Mouse (Mus musculus): ENCODE data around the gene Ocel1. TPM values are rescaled to one million over a fixed set of nuclear protein-coding genes. Genes with fewer than 3 reads are reported as not detected.

Ocel1 gene
- total and polyA plus RNA-seq, 2 experiments = 8.0 to 9.2 TPM

DNA sequence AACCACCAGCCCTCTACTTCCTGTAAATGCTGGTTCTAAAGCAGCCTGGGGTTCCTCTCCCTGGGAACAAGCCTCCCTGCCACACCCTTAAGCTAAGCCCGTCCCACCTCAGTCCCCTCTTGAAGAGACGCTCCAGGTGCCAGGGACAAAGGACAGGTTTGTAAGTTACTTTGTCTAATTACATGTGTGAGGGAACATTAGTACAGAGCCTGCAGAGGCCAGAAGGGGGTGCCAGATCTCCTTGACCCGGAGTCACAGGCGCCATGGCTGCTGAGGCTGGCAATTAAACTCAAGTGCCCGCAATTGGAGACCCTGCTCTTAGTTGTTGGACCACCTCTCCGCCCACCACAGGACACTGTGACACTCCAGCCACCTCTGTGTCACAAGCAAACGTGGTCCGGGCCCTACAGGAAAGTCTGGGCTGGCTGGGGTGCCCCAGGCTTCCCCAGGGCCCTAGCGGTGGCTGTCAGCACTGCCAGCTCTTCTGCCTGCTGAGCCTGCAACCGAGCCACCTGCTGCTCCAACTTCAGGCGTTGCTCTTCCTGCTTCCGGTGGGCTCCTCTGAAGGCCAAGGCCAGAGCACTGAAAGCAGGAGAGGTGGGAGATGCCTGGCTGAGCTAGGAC is 14.2 kb downstream of the Ocel1 start:
- TF ChIP-seq CTCF (IDR thresholded peaks at IDR 0.05; ENCODE audit: low read depth, low read length) (peak; percentile 61), POLR2A (IDR thresholded peaks at IDR 0.05; ENCODE audit: extremely low read depth, insufficient read depth, low read length) (no peak)
- peak; percentile 31 for DNase-seq (ENCODE audit: extremely low read depth, low read depth, low spot score)
- Histone ChIP-seq H3K79me2 (ENCODE audit: control insufficient read depth, insufficient read depth, low read length) (peaks cover 14% of the 10 kb centered on the region), H3K27ac (replicated peaks; ENCODE audit: insufficient read depth, low read depth, low read length) (no peak overlapping the region), H3K27me3 (ENCODE audit: control insufficient read depth, insufficient read depth, low read length) (no peaks in the 10 kb centered on the region), H3K4me1 (ENCODE audit: control insufficient read depth, insufficient read depth, low read length) (peaks cover 8% of the 10 kb centered on the region; the same call in 1 of the 2 replicates), H3K36me3 (ENCODE audit: control insufficient read depth, insufficient read depth, low read length) (no peaks in the 10 kb centered on the region), H3K9ac (ENCODE audit: low read depth, low read length) (no peak overlapping the region), H3K4me3 (ENCODE audit: insufficient read depth, low read depth, low read length) (no peak overlapping the region)
- WGBS = 89% methylated on average over 12 of the region's 12 CpGs

DNA sequence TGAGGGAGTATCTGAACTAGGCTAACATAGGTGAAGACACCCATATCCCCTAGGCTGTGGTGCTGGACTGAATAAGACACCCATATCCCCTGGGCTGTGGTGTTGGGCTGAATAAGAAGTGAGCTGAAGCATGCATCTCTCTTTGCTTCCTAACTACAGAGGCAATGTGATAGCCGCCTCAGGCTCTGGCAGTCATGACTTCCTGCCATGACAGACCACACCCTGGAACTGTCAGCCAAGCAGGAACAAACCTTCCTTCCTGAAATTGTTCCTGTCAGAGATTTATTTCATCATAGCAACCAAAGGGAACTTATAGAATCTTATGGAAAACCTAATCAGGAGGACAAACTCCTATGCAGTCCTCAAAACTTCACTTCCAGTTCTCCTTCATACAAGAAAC is 17.2 kb downstream of the Ocel1 start:
- peaks cover 9% of the 10 kb centered on the region; the same call in 1 of the 2 replicates for H3K4me1 ChIP-seq (ENCODE audit: control insufficient read depth, insufficient read depth, low read length)
- WGBS = 56% methylated on average over 1 of the region's 1 CpGs
- no peak overlapping the region for H3K9ac ChIP-seq (ENCODE audit: low read depth, low read length)
- peak; percentile 23 for DNase-seq (ENCODE audit: extremely low read depth, low read depth, low spot score)
- no peaks in the 10 kb centered on the region for H3K79me2 ChIP-seq (ENCODE audit: control insufficient read depth, insufficient read depth, low read length)
- no peak overlapping the region for H3K27ac ChIP-seq (replicated peaks; ENCODE audit: insufficient read depth, low read depth, low read length)
- no peak for TF ChIP-seq POLR2A (IDR thresholded peaks at IDR 0.05; ENCODE audit: extremely low read depth, insufficient read depth, low read length)
- no peak overlapping the region for H3K4me3 ChIP-seq (ENCODE audit: insufficient read depth, low read depth, low read length)
- H3K27me3 ChIP-seq (ENCODE audit: control insufficient read depth, insufficient read depth, low read length) = no peaks in the 10 kb centered on the region
- H3K36me3 ChIP-seq (ENCODE audit: control insufficient read depth, insufficient read depth, low read length) = no peaks in the 10 kb centered on the region

DNA sequence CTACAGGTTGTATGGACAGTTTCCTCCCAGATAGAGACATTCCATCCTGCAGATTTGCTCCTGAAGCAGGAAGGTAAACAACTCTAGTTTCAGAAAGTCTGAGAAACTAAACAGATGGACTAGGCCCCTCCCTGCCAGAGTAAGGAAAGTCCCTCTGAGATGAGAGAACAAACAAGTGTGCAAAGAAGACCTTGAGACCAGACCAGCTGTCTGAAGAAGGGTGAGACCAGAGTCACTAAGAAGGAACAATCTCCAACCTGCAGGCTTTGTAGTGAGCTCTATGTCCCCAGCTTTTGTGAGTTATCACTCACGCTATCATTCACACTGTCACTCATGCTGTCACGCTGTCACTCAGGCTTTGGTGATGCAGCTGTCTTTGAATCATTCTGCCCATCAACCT is 20.6 kb downstream of the Ocel1 start:
- WGBS = 97% methylated on average over 2 of the region's 2 CpGs
- Histone ChIP-seq H3K79me2 (ENCODE audit: control insufficient read depth, insufficient read depth, low read length) (no peaks in the 10 kb centered on the region; the same call in 1 of the 2 replicates), H3K27me3 (ENCODE audit: control insufficient read depth, insufficient read depth, low read length) (no peaks in the 10 kb centered on the region), H3K36me3 (ENCODE audit: control insufficient read depth, insufficient read depth, low read length) (no peaks in the 10 kb centered on the region), H3K4me3 (ENCODE audit: insufficient read depth, low read depth, low read length) (no peak overlapping the region), H3K4me1 (ENCODE audit: control insufficient read depth, insufficient read depth, low read length) (peaks cover 6% of the 10 kb centered on the region; the same call in 1 of the 2 replicates), H3K27ac (replicated peaks; ENCODE audit: insufficient read depth, low read depth, low read length) (no peak overlapping the region), H3K9ac (ENCODE audit: low read depth, low read length) (no peak overlapping the region)
- no peak for DNase-seq (ENCODE audit: extremely low read depth, low read depth, low spot score)
- TF ChIP-seq POLR2A (IDR thresholded peaks at IDR 0.05; ENCODE audit: extremely low read depth, insufficient read depth, low read length) (no peak), CTCF (IDR thresholded peaks at IDR 0.05; ENCODE audit: low read depth, low read length) (no peak)

DNA sequence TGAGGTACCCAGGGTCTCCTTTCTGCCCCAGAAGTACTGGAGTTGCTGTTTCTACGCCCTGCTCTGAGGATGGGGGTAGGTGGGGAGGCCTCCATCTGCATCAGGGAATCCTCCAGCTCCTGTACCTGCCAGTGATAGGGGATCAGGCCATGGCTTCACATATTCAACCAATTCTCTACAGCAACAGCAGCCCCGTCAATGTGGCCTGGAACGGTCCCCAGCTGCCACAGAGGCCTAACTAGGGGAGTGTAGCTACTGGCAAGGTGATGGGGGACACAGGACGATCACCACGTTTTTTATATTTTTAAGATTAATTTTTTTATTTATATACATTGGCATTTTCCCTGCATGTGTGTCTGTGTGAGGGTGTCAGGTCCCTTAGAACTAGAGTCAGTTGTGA is 21.3 kb downstream of the Ocel1 start:
- Histone ChIP-seq H3K36me3 (ENCODE audit: control insufficient read depth, insufficient read depth, low read length) (no peaks in the 10 kb centered on the region), H3K4me1 (ENCODE audit: control insufficient read depth, insufficient read depth, low read length) (peaks cover 9% of the 10 kb centered on the region), H3K27ac (replicated peaks; ENCODE audit: insufficient read depth, low read depth, low read length) (no peak overlapping the region), H3K9ac (ENCODE audit: low read depth, low read length) (no peak overlapping the region), H3K27me3 (ENCODE audit: control insufficient read depth, insufficient read depth, low read length) (no peaks in the 10 kb centered on the region), H3K79me2 (ENCODE audit: control insufficient read depth, insufficient read depth, low read length) (peaks cover 6% of the 10 kb centered on the region; the same call in 1 of the 2 replicates), H3K4me3 (ENCODE audit: insufficient read depth, low read depth, low read length) (no peak overlapping the region)
- DNase-seq (ENCODE audit: extremely low read depth, low read depth, low spot score) = no peak
- 87% methylated on average over 5 of the region's 5 CpGs for WGBS
- TF ChIP-seq CTCF (IDR thresholded peaks at IDR 0.05; ENCODE audit: low read depth, low read length) = no peak

DNA sequence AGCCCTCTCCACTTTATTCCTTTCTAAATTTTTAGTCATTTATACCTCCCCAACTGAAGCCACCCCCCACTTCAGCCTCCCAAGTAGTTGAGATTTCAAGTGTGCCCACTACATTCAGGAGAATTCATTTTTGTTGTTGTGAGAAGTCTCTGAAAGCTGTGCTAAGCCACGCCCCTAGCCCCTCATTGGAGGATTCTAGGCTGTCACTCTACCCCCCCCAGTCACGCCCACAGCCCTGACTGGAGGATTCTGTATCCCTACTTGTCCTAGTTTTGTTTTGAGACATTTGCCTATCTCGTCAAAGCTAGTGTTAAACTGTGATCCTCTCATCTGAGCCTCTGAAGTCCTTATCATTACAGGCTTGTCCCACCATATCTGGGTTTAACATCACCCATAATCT is 21.8 kb downstream of the Ocel1 start:
- no peak overlapping the region for H3K9ac ChIP-seq (ENCODE audit: low read depth, low read length)
- H3K4me1 ChIP-seq (ENCODE audit: control insufficient read depth, insufficient read depth, low read length) = peaks cover 14% of the 10 kb centered on the region
- TF ChIP-seq POLR2A (IDR thresholded peaks at IDR 0.05; ENCODE audit: extremely low read depth, insufficient read depth, low read length) = no peak
- TF ChIP-seq CTCF (IDR thresholded peaks at IDR 0.05; ENCODE audit: low read depth, low read length) = no peak
- H3K79me2 ChIP-seq (ENCODE audit: control insufficient read depth, insufficient read depth, low read length) = peaks cover 10% of the 10 kb centered on the region; the same call in 1 of the 2 replicates
- no peaks in the 10 kb centered on the region for H3K27me3 ChIP-seq (ENCODE audit: control insufficient read depth, insufficient read depth, low read length)
- WGBS = 20% methylated on average over 3 of the region's 3 CpGs
- no peaks in the 10 kb centered on the region for H3K36me3 ChIP-seq (ENCODE audit: control insufficient read depth, insufficient read depth, low read length)
- H3K27ac ChIP-seq (replicated peaks; ENCODE audit: insufficient read depth, low read depth, low read length) = peak overlapping the region; percentile 43
- peak overlapping the region; percentile 4; the same call in 1 of the 2 replicates for H3K4me3 ChIP-seq (ENCODE audit: insufficient read depth, low read depth, low read length)
- DNase-seq (ENCODE audit: extremely low read depth, low read depth, low spot score) = peak; percentile 66

DNA sequence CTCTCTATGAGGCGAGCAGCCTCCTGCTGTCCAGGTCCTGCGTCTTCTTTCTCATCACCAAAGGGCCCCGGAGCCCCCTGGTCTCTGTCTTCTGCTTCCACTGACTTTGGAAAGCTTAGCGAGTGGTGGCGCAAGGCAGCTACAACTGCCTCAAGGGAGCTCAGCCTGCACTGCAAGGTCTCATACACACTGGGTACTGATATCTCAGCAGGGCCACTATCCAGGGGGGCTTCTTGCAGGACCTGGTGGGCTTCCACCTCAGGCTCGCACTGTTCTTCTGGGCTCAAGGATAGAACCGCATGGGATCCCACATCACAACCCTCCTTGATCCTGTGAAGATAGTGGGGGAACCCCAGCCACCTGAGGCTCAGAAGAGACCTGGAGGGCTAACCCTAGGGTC is 23.4 kb downstream of the Ocel1 start:
- Histone ChIP-seq H3K4me3 (ENCODE audit: insufficient read depth, low read depth, low read length) (peak overlapping the region; percentile 69), H3K9ac (ENCODE audit: low read depth, low read length) (peak overlapping the region; percentile 72), H3K79me2 (ENCODE audit: control insufficient read depth, insufficient read depth, low read length) (peaks cover 10% of the 10 kb centered on the region; the same call in 1 of the 2 replicates), H3K36me3 (ENCODE audit: control insufficient read depth, insufficient read depth, low read length) (peaks cover 2% of the 10 kb centered on the region; the same call in 1 of the 2 replicates), H3K4me1 (ENCODE audit: control insufficient read depth, insufficient read depth, low read length) (peaks cover 14% of the 10 kb centered on the region), H3K27me3 (ENCODE audit: control insufficient read depth, insufficient read depth, low read length) (no peaks in the 10 kb centered on the region), H3K27ac (replicated peaks; ENCODE audit: insufficient read depth, low read depth, low read length) (peak overlapping the region; percentile 84)
- DNase-seq (ENCODE audit: extremely low read depth, low read depth, low spot score) = no peak
- no peak for TF ChIP-seq POLR2A (IDR thresholded peaks at IDR 0.05; ENCODE audit: extremely low read depth, insufficient read depth, low read length)
- TF ChIP-seq CTCF (IDR thresholded peaks at IDR 0.05; ENCODE audit: low read depth, low read length) = no peak
- WGBS = 86% methylated on average over 7 of the region's 7 CpGs
